Mouse (Mus musculus) small intestine, adult 2 months (tissue): ENCODE measurements around the gene Prl7a2. TPM values are rescaled to one million over a fixed set of nuclear protein-coding genes. Genes with fewer than 3 reads are reported as not detected.

Experiments used
- H3K27ac ChIP-seq: fragments of 200-500 bp; 2 replicates; pipeline ENCODE4 v1.5.1; 2012; ENCODE audit warnings: low read depth, low read length, control low read depth, inconsistent platforms; ENCODE audit not compliant: insufficient read depth
- H3K27me3 ChIP-seq: fragments of 200-500 bp; 2 replicates; pipeline ENCODE4 v1.6.1; 2012; ENCODE audit warnings: mild to moderate bottlenecking, moderate library complexity, low read length, inconsistent platforms; ENCODE audit not compliant: control insufficient read depth, insufficient read depth
- H3K36me3 ChIP-seq: fragments of 200-500 bp; 2 replicates; pipeline ENCODE4 v1.6.1; 2012; ENCODE audit warnings: mild to moderate bottlenecking, low read length, control low read depth, inconsistent platforms; ENCODE audit not compliant: control insufficient read depth, insufficient read depth
- H3K4me1 ChIP-seq: fragments of 200-500 bp; 2 replicates; pipeline ENCODE4 v1.6.1; 2012; ENCODE audit warnings: low read length, inconsistent platforms, mixed read lengths; ENCODE audit not compliant: control insufficient read depth, insufficient read depth, insufficient read length
- H3K4me3 ChIP-seq: fragments of 200-500 bp; 2 replicates; pipeline ENCODE4 v1.5.1; 2012; ENCODE audit warnings: low read depth, mild to moderate bottlenecking, control low read depth, inconsistent platforms, low read length, moderate library complexity
- CTCF ChIP-seq: fragments of 200-500 bp; IDR thresholded peaks from 2 replicates; pipeline ENCODE4 v1.5.1; 2012; ENCODE audit warnings: low read depth, mild to moderate bottlenecking, control low read depth, inconsistent platforms, low read length, moderate library complexity, mixed read lengths; ENCODE audit not compliant: insufficient replicate concordance, insufficient read length; ENCODE audit errors: extremely low read depth
- POLR2A ChIP-seq: fragments of 200-500 bp; IDR thresholded peaks from 2 replicates; pipeline ENCODE4 v1.6.1; 2012; ENCODE audit warnings: low read depth, mild to moderate bottlenecking, control low read depth, inconsistent platforms, low read length, moderate library complexity
- WGBS: fragments of 180-500 bp; shearing (Covaris S2); methylation state at CpG from one replicate; pipeline ENCODE4 v1.1.7; 2018; 5-methylcytosine and 5-hydroxymethylcytosine counted together
- polyA plus RNA-seq: library from polyadenylated mRNA; depleted of rRNA; stranded (reverse); fragments of >200 nt; gene quantifications from 2 replicates; pipeline ENCODE4 v1.2.3, GENCODE M21; 2012; rRNA removed

Gene Prl7a2
- polyA plus RNA-seq: not detected in 2 replicates

GRCm38 (mm10) chr13:27667936-27668335 is at the start of gene Prl7a2:
Gene Prl7a2 (minus strand): TSS chr13:27668036.
- H3K27ac ChIP-seq: no peak within 1 kb of the TSS
- no peaks in the 10 kb centered on the region for H3K36me3 ChIP-seq
- no peaks in the 10 kb centered on the region for H3K27me3 ChIP-seq
- TF ChIP-seq POLR2A (no peak), CTCF (no peak)
- H3K4me1 ChIP-seq: no peaks in the 10 kb centered on the region
- 75% methylated on average over 4 of the region's 4 CpGs for WGBS
- no peak within 1 kb of the TSS for H3K4me3 ChIP-seq

- Histone ChIP-seq H3K4me3 (no peak within 1 kb of the TSS), H3K4me1 (no peaks in the 10 kb centered on the region), H3K36me3 (no peaks in the 10 kb centered on the region), H3K27ac (no peak within 1 kb of the TSS), H3K27me3 (no peaks in the 10 kb centered on the region)
- TF ChIP-seq POLR2A: no peak
- TF ChIP-seq CTCF: no peak
- WGBS: 76% methylated on average over 5 of the region's 5 CpGs
These were observed 48.8 kb upstream of the Prl7a2 start, which contains the start of gene Prl7d1 for GRCm38 (mm10) chr13:27716636-27717035. Gene Prl7d1 (minus strand): TSS chr13:27716736.

GRCm38 (mm10) chr13:27706521-27706920 is 38.7 kb upstream of the Prl7a2 start:
- WGBS: 57% methylated on average over 2 of the region's 2 CpGs
- TF ChIP-seq POLR2A (no peak), CTCF (no peak)
- Histone ChIP-seq H3K4me3 (no peak overlapping the region), H3K27me3 (no peaks in the 10 kb centered on the region), H3K27ac (no peak overlapping the region), H3K36me3 (no peaks in the 10 kb centered on the region), H3K4me1 (no peaks in the 10 kb centered on the region)

GRCm38 (mm10) chr13:27660747-27661146 is 7.1 kb downstream of the Prl7a2 start:
- no peaks in the 10 kb centered on the region for H3K27me3 ChIP-seq
- H3K4me3 ChIP-seq: no peak overlapping the region
- no peaks in the 10 kb centered on the region for H3K36me3 ChIP-seq
- 74% methylated on average over 2 of the region's 2 CpGs for WGBS
- H3K4me1 ChIP-seq: no peaks in the 10 kb centered on the region
- no peak overlapping the region for H3K27ac ChIP-seq
- TF ChIP-seq CTCF (no peak), POLR2A (no peak)

GRCm38 (mm10) chr13:27642393-27642792 is 25.4 kb downstream of the Prl7a2 start, which contains the start of gene Prl7a1:
Gene Prl7a1 (minus strand): TSS chr13:27642493.
- Histone ChIP-seq H3K27ac (no peak within 1 kb of the TSS), H3K27me3 (no peaks in the 10 kb centered on the region), H3K36me3 (no peaks in the 10 kb centered on the region), H3K4me1 (no peaks in the 10 kb centered on the region), H3K4me3 (no peak within 1 kb of the TSS)
- 94% methylated on average over 3 of the region's 3 CpGs for WGBS
- no peak for TF ChIP-seq POLR2A
- TF ChIP-seq CTCF: no peak

GRCm38 (mm10) chr13:27610482-27610881 is 57.4 kb downstream of the Prl7a2 start, which contains the start of gene Prl7b1:
Gene Prl7b1 (minus strand): TSS chr13:27610582.
- Histone ChIP-seq H3K36me3 (no peaks in the 10 kb centered on the region), H3K4me1 (no peaks in the 10 kb centered on the region), H3K27me3 (no peaks in the 10 kb centered on the region), H3K4me3 (no peak within 1 kb of the TSS), H3K27ac (no peak within 1 kb of the TSS)
- WGBS: 58% methylated on average over 4 of the region's 4 CpGs
- no peak for TF ChIP-seq POLR2A

Other genes starting within 250 kb of the Prl7a2 start
- gene Prl8a6, start 229.3 kb downstream of the Prl7a2 start, polyA plus RNA-seq: not detected in 2 replicates
- not detected in 2 replicates for gene Prl8a8, start 154.8 kb downstream of the Prl7a2 start, polyA plus RNA-seq
- not detected in 2 replicates for gene Prl8a9, start 103.4 kb downstream of the Prl7a2 start, polyA plus RNA-seq
- gene Prl8a1, start 85.9 kb downstream of the Prl7a2 start, polyA plus RNA-seq: not detected in 2 replicates
- gene Prl7b1, start 57.5 kb downstream of the Prl7a2 start, polyA plus RNA-seq: not detected in 2 replicates
- not detected in 2 replicates for gene Prl7a1, start 25.5 kb downstream of the Prl7a2 start, polyA plus RNA-seq
- gene Prl7d1, start 48.7 kb upstream of the Prl7a2 start, polyA plus RNA-seq: not detected in 2 replicates
- gene Prl7c1, start 112.8 kb upstream of the Prl7a2 start, polyA plus RNA-seq: not detected in 2 replicates
- not detected in 2 replicates for gene Prl2a1, start 133.6 kb upstream of the Prl7a2 start, polyA plus RNA-seq
- not detected in 2 replicates for gene Prl2c1, start 181.3 kb upstream of the Prl7a2 start, polyA plus RNA-seq